Mouse (Mus musculus) intestine, postnatal 0 days (tissue): ENCODE data around the gene Sbk1. TPM values are rescaled to one million over a fixed set of nuclear protein-coding genes. Genes with fewer than 3 reads are reported as not detected.
A peak's percentile ranks its signal among the peaks of the same experiment; 100 is the strongest.
"Not testable (repeated sequence)": the region's sequence is repeated elsewhere in the genome, so short reads cannot be mapped to it uniquely, and the experiment has no call there.

Experiments used
- ATAC-seq: fragments of 200-750 bp; cut with Nextera tagmentation; 2 replicates; pipeline ENCODE4 v1.8.0; 2017; ENCODE audit warnings: mild to moderate bottlenecking, moderate TSS enrichment, moderate library complexity
- H3K27ac ChIP-seq: fragments of 300-500 bp; sonication (generic); 2 replicates; pipeline ENCODE4 v1.5.1; 2014; ENCODE audit warnings: mild to moderate bottlenecking, low read depth, low read length, moderate library complexity
- H3K27me3 ChIP-seq: fragments of 300-500 bp; sonication (generic); replicated peaks from 2 replicates; pipeline ENCODE4 v1.6.1; 2014; ENCODE audit warnings: low read length, mixed read lengths; ENCODE audit not compliant: control insufficient read depth, insufficient read depth
- H3K36me3 ChIP-seq: fragments of 300-500 bp; sonication (generic); 2 replicates; pipeline ENCODE4 v1.6.1; 2014; ENCODE audit warnings: mild to moderate bottlenecking, moderate library complexity; ENCODE audit not compliant: control insufficient read depth, insufficient read depth
- H3K4me1 ChIP-seq: fragments of 300-500 bp; sonication (generic); replicated peaks from 2 replicates; pipeline ENCODE4 v1.6.1; 2014; ENCODE audit warnings: antibody characterized with exemption, low read length, mixed read lengths; ENCODE audit not compliant: control insufficient read depth, insufficient read depth
- H3K4me2 ChIP-seq: fragments of 300-500 bp; sonication (generic); replicated peaks from 2 replicates; pipeline ENCODE4 v1.6.1; 2014; ENCODE audit warnings: low read depth, mild to moderate bottlenecking, moderate library complexity
- H3K4me3 ChIP-seq: fragments of 300-500 bp; sonication (generic); 2 replicates; pipeline ENCODE4 v1.5.1; 2014; ENCODE audit warnings: low read depth, low read length
- H3K9ac ChIP-seq: fragments of 300-500 bp; sonication (generic); 2 replicates; pipeline ENCODE4 v1.6.1; 2014; ENCODE audit warnings: mild to moderate bottlenecking, low read depth, low read length
- H3K9me3 ChIP-seq: fragments of 300-500 bp; sonication (generic); 2 replicates; pipeline ENCODE4 v1.6.1; 2016; ENCODE audit warnings: mixed run types; ENCODE audit not compliant: control insufficient read depth
- CTCF ChIP-seq: sonication (generic); IDR thresholded peaks from 2 replicates; pipeline ENCODE4 v1.5.1; 2016; ENCODE audit warnings: low read depth, mild to moderate bottlenecking, control low read depth, antibody characterized with exemption, moderate library complexity
- WGBS: fragments of 180-500 bp; shearing (Covaris S2); extraction: QIAGEN DNeasy Blood & Tissue Kit; methylation state at CpG from one replicate; pipeline ENCODE4 v1.1.7; 2014; 5-methylcytosine and 5-hydroxymethylcytosine counted together
- polyA plus RNA-seq: library from polyadenylated mRNA; unstranded; fragments of >200 nt; fragmentation: Nextera tagmentation; extraction: Ambion mirVana; gene quantifications from 2 replicates; pipeline ENCODE4 v1.2.1, GENCODE M21; 2015

Sbk1 gene
- polyA plus RNA-seq, 1 experiment from 2014 or later = 4.4 TPM

DNA sequence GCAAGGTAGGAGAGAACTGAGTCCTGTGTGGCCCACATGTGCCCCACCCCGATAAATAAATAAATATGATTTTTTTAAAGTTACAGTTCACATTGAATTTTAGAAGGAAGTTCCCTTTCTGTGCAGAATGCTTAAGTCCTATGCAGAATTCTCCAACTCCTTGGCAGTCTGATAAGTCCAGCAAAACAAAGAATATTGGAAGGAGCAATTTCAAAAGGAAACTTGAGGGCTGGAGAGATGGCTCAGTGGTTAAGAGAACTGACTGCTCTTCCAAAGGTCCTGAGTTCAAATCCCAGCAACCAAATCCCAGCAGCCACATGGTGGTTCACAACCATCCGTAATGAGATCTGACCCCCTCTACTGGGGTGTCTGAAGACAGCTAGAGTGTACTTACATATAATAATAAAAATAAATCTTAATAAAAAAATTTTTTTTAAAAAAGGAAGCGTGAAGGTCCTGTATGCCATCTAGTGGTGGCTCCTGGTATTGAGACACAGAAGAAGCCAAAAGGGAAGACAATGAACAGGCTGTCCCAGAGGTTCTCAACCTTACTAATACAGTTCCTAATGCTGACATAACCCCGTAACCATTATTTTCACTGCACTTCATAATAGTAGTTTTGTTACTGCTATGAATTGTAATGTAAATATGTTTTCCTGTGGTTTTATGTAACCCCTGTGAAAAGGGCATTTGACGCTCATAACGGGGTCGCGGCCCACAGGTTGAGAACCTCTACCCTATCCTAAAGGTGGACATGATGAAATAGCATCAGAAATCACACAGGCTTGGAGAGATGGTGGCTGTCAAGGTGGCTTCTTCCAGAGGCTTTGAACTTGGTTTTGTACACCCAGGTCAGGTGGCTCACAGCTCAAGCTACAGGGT lies 25.4 kb downstream of the Sbk1 start:
- 70% methylated on average over 8 of the region's 8 CpGs for WGBS
- no peak for ATAC-seq
- H3K9me3 ChIP-seq = no peaks in the 10 kb centered on the region

DNA sequence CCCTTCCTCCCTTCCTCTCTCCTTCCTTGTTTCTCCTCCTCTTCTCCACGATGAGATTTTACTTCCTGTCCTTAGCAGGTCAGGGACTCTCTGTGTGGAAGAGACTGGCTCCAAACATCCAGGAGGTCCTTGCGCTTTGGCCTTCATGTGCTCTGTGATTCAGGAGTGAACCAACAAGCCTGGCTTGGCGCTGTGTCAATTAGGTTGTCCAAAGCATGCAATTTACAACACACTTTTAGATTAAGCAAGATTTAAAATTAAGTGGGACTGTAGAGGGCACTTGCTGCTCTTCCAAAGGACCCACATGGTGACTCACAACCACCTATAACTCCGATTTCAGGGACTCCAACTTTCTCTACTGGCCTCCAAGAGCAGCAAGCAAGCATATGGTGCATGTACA lies 26.4 kb downstream of the Sbk1 start:
- no peaks in the 10 kb centered on the region for H3K9me3 ChIP-seq
- no peak for TF ChIP-seq CTCF
- no peak overlapping the region for H3K4me3 ChIP-seq
- no peak overlapping the region for H3K4me2 ChIP-seq
- H3K27me3 ChIP-seq = no peaks in the 10 kb centered on the region
- no peaks in the 10 kb centered on the region for H3K36me3 ChIP-seq
- no peak for ATAC-seq
- H3K27ac ChIP-seq = no peak overlapping the region
- 67% methylated on average over 4 of the region's 4 CpGs for WGBS
- H3K9ac ChIP-seq = no peak overlapping the region
- H3K4me1 ChIP-seq = no peaks in the 10 kb centered on the region

More for the DNA sequence above, 25.4 kb downstream of the Sbk1 start:
- no peak overlapping the region for H3K9ac ChIP-seq
- TF ChIP-seq CTCF = peak; percentile 73
- no peaks in the 10 kb centered on the region for H3K4me1 ChIP-seq
- no peak overlapping the region for H3K27ac ChIP-seq
- no peak overlapping the region for H3K4me3 ChIP-seq
- H3K36me3 ChIP-seq = no peaks in the 10 kb centered on the region
- no peaks in the 10 kb centered on the region for H3K27me3 ChIP-seq
- H3K4me2 ChIP-seq = no peak overlapping the region

DNA sequence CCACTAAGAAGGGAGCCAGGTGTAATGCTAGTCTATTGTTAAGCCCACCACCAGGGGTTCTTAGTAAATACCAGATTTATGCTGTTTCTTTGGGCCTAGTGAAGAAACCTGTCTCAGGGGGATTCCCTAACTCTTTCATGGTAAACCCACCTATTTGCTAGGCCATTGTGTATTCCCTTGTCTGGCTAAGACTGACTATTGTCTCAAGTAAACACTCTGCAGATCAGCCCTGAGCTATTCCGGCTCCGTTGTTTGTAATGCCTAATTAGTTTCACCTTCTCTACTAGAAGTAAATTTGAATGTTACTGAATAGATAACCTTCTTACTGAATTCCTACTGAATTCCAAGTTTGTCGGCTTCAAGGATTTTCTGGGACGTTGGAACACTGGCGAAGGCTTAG lies 29.4 kb downstream of the Sbk1 start:
- 79% methylated on average over 5 of the region's 5 CpGs for WGBS
- H3K4me3 ChIP-seq, H3K27me3 ChIP-seq, H3K9me3 ChIP-seq, H3K36me3 ChIP-seq, H3K4me1 ChIP-seq, H3K27ac ChIP-seq, H3K4me2 ChIP-seq, ATAC-seq, H3K9ac ChIP-seq: not testable (repeated sequence)

DNA sequence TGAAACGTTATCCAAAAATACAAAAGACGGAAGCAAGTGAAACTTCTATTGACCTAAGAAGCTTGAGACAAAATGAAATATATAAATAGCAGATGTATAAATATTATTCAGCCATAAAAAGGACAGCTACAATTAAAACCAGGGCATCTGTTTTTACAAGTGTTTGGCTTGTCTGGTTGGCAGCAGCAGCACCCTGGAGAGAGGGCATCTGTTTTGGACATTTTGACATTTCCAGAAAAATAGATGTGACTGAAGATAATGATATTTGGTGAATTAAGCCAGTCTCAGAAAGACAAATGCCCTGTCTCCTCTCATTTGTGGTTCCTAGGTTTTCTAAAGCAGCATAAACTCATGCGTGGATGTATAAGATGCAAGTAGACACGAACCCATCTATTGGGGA lies 39.4 kb downstream of the Sbk1 start:
- no peak overlapping the region for H3K9ac ChIP-seq
- H3K4me3 ChIP-seq = no peak overlapping the region
- H3K36me3 ChIP-seq = no peaks in the 10 kb centered on the region
- H3K27me3 ChIP-seq = no peaks in the 10 kb centered on the region
- no peak for ATAC-seq
- 81% methylated on average over 4 of the region's 4 CpGs for WGBS
- no peaks in the 10 kb centered on the region for H3K9me3 ChIP-seq
- H3K4me2 ChIP-seq = no peak overlapping the region
- no peak for TF ChIP-seq CTCF
- no peaks in the 10 kb centered on the region for H3K4me1 ChIP-seq
- no peak overlapping the region for H3K27ac ChIP-seq

DNA sequence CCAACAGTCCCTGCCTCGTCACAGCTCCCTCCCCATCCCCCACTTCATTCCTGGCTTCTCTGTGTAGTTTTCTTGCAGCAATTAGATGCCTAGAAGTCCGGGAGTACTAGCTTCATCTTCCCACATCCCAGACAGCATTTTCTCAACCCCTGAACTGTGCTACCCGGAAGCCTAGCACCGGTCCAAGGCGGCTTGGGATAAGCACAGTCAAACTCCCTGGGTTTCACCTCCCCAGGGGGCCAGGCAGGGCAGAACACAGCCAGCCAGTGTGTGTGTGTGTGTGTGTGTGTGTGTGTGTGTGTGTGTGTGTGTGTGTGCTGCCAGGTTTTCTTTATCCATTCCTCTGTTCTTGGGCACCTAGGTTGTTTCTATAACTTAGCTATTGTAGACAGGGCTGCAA lies 40.9 kb downstream of the Sbk1 start:
- ATAC-seq = no peak
- 52% methylated on average over 5 of the region's 5 CpGs for WGBS

DNA sequence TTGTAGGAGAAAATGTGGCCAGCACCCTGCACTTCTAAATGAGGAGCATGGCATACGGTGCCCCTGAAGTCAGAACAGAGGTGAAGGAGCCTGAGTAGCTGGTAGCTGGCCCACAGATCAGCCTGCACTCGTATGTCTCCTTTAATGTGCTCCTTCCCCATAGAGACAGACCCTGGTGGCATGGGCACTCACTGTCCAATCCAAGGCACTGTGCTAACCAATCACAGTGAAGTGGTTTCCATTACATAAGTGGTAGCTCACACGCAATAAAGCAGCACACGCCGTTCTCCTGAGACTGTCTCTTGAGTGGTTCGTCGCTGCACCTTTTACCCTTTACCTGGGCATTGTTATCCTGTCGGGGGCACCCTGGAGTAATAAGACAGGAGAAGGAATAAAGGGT lies 41.9 kb downstream of the Sbk1 start:
- ATAC-seq = no peak
- 76% methylated on average over 8 of the region's 8 CpGs for WGBS
- no peak overlapping the region for H3K9ac ChIP-seq
- H3K4me2 ChIP-seq = no peak overlapping the region
- H3K27ac ChIP-seq = no peak overlapping the region
- H3K27me3 ChIP-seq = no peaks in the 10 kb centered on the region
- H3K9me3 ChIP-seq = no peaks in the 10 kb centered on the region
- H3K4me3 ChIP-seq = no peak overlapping the region
- H3K4me1 ChIP-seq = no peaks in the 10 kb centered on the region
- no peaks in the 10 kb centered on the region for H3K36me3 ChIP-seq
- TF ChIP-seq CTCF = no peak

More for the DNA sequence above, 40.9 kb downstream of the Sbk1 start:
- H3K27me3 ChIP-seq = no peaks in the 10 kb centered on the region
- TF ChIP-seq CTCF = no peak
- H3K36me3 ChIP-seq = no peaks in the 10 kb centered on the region
- no peak overlapping the region for H3K4me2 ChIP-seq
- no peak overlapping the region for H3K9ac ChIP-seq
- no peaks in the 10 kb centered on the region for H3K9me3 ChIP-seq
- no peak overlapping the region for H3K4me3 ChIP-seq
- H3K4me1 ChIP-seq = no peaks in the 10 kb centered on the region
- H3K27ac ChIP-seq = no peak overlapping the region
